Mouse (Mus musculus): ENCODE data around the gene Fam53b. TPM values are rescaled to one million over a fixed set of nuclear protein-coding genes. Genes with fewer than 3 reads are reported as not detected.

Gene Fam53b
- total and polyA plus RNA-seq, 3 experiments = 15.6 to 30.9 (median 22.1) TPM

DNA sequence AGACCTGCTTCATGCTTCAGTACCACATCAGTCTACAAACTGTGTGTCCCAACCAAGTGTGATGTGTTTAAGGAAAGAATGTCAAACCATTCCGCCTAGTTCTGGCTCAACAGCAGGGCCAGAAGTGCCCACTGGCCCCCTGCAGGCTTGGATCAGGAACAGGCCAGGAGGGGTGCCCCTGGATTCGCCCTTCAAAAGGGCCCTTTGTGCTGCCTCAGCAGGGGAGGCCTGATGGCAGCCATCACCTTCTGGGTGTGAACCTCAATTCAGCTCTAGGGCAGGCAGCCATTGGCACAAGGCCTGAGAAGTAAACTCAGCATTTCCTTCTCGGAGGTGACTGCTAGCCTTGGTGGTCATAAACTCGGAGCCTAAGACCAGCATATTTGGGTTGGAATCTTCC is 33.1 kb downstream of the Fam53b start:
- dilution Hi-C loops (cut with MboI; ENCODE audit: extremely low pct_ligation_motif_present, extremely low pct_unique_long_range_greater_than_20kb, low sequenced_read_pairs) (no loop called here), in situ Hi-C loops (cut with MboI; ENCODE audit: low pct_ligation_motif_present, low pct_unique_long_range_greater_than_20kb, low sequenced_read_pairs) (no loop called here)
- Histone ChIP-seq H3K4me2 (ENCODE audit: insufficient read depth, low read depth, poor library complexity, severe bottlenecking) (no peak overlapping the region), H3K9me3 (replicated peaks; ENCODE audit: low read length) (no peaks in the 10 kb centered on the region), H3K9ac (ENCODE audit: insufficient read depth, low read depth) (no peak overlapping the region), H3K27me3 (replicated peaks) (no peaks in the 10 kb centered on the region), H3K36me3 (replicated peaks in 1 of 2; ENCODE audit: control insufficient read depth in 1 of 2, insufficient read depth in 1 of 2, low read length in 1 of 2) (peaks cover 43 to 81% of the 10 kb centered on the region in 2 experiments), H3K27ac (ENCODE audit: insufficient read depth, low read depth) (no peak overlapping the region), H3K4me1 (ENCODE audit: control insufficient read depth in 1 of 2, insufficient read depth in 2 of 2) (peaks cover 6 to 61% of the 10 kb centered on the region in 2 experiments), H3K79me2 (replicated peaks; ENCODE audit: control insufficient read depth, extremely low read depth, insufficient read depth, poor library complexity, severe bottlenecking) (peaks cover 11% of the 10 kb centered on the region; the same call in 1 of the 2 replicates), H3K4me3 (replicated peaks in 1 of 3; ENCODE audit: low read depth in 2 of 3, low read length in 2 of 3, poor library complexity in 1 of 3) (no peak overlapping the region)
- DNase-seq (ENCODE audit: extremely low read depth) = no peak
- no peak for TF ChIP-seq JUND (conservative IDR thresholded peaks at IDR 0.05; ENCODE audit: low read depth, low read length)

DNA sequence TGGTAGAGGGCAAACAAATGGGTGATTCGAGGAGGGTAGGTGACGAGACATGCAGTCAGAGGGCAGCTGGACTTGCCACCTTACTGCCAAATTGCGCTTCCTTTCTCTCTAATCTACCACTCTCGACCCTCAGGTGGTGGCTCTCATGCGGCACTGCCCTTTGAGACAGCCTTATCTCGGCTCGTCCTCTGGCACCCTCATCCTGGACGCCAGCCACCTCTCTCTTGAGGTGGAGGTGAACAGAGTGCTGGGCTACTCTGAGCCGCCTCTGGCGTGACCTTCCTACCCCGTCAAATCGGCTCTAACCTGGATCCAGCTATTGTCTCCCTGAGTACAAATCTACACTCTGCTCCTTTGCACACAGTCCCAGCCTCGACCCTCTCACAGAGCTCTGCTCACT is 35.1 kb downstream of the Fam53b start:
- Histone ChIP-seq H3K4me1 (ENCODE audit: control insufficient read depth in 1 of 2, insufficient read depth in 2 of 2) (peaks cover 4 to 51% of the 10 kb centered on the region in 2 experiments; a peak in 3 of 4 replicates), H3K4me2 (ENCODE audit: insufficient read depth, low read depth, poor library complexity, severe bottlenecking) (no peak overlapping the region), H3K9ac (ENCODE audit: insufficient read depth, low read depth) (no peak overlapping the region), H3K9me3 (replicated peaks; ENCODE audit: low read length) (no peaks in the 10 kb centered on the region), H3K4me3 (replicated peaks in 1 of 3; ENCODE audit: low read depth in 2 of 3, low read length in 2 of 3, poor library complexity in 1 of 3) (no peak overlapping the region), H3K27me3 (replicated peaks) (no peaks in the 10 kb centered on the region), H3K79me2 (replicated peaks; ENCODE audit: control insufficient read depth, extremely low read depth, insufficient read depth, poor library complexity, severe bottlenecking) (peaks cover 11% of the 10 kb centered on the region; the same call in 1 of the 2 replicates), H3K27ac (ENCODE audit: insufficient read depth, low read depth) (no peak overlapping the region), H3K36me3 (replicated peaks in 1 of 2; ENCODE audit: control insufficient read depth in 1 of 2, insufficient read depth in 1 of 2, low read length in 1 of 2) (peaks cover 56 to 90% of the 10 kb centered on the region in 2 experiments)
- dilution Hi-C loops (cut with MboI; ENCODE audit: extremely low pct_ligation_motif_present, extremely low pct_unique_long_range_greater_than_20kb, low sequenced_read_pairs) (no loop called here), in situ Hi-C loops (cut with MboI; ENCODE audit: low pct_ligation_motif_present, low pct_unique_long_range_greater_than_20kb, low sequenced_read_pairs) (no loop called here)
- TF ChIP-seq ETS1 (conservative IDR thresholded peaks at IDR 0.05; ENCODE audit: low read depth, low read length) (no peak), HCFC1 (IDR thresholded peaks at IDR 0.05; ENCODE audit: low read depth, low read length) (no peak), MXI1 (IDR thresholded peaks at IDR 0.05; ENCODE audit: low read depth, low read length) (no peak), MAFK (IDR thresholded peaks at IDR 0.05; ENCODE audit: insufficient replicate concordance, low read length) (no peak), PAX5 (IDR thresholded peaks at IDR 0.05; ENCODE audit: low read length) (no peak), IRF4 (IDR thresholded peaks at IDR 0.05; ENCODE audit: low read depth, low read length) (no peak), MEF2A (IDR thresholded peaks at IDR 0.05; ENCODE audit: borderline replicate concordance, low read depth, low read length) (no peak), MAX (IDR thresholded peaks at IDR 0.05; ENCODE audit: low read length) (no peak), KAT2A (IDR thresholded peaks at IDR 0.05; ENCODE audit: insufficient replicate concordance, low read length) (no peak), ELF1 (IDR thresholded peaks at IDR 0.05; ENCODE audit: low read depth, low read length) (no peak), CHD2 (IDR thresholded peaks at IDR 0.05; ENCODE audit: low read length) (no peak), RCOR1 (conservative IDR thresholded peaks at IDR 0.05; ENCODE audit: low read depth, low read length) (no peak)
- no peak for DNase-seq (ENCODE audit: extremely low read depth)

Data from CH12.LX (cell line).